Mouse (Mus musculus) spleen, adult 2 months (tissue): ENCODE results near the gene Rpap3.

ENCODE experiments used
- CTCF ChIP-seq: fragments of 200-500 bp; IDR thresholded peaks from 2 replicates; pipeline ENCODE4 v1.5.1; 2011; ENCODE audit warnings: mild to moderate bottlenecking, inconsistent platforms; ENCODE audit not compliant: insufficient read depth, insufficient read length, insufficient replicate concordance; ENCODE audit errors: extremely low read depth
- POLR2A ChIP-seq: fragments of 200-500 bp; IDR thresholded peaks from 2 replicates; pipeline ENCODE4 v1.6.1; 2011; ENCODE audit warnings: low read depth, low read length, inconsistent platforms

DNA sequence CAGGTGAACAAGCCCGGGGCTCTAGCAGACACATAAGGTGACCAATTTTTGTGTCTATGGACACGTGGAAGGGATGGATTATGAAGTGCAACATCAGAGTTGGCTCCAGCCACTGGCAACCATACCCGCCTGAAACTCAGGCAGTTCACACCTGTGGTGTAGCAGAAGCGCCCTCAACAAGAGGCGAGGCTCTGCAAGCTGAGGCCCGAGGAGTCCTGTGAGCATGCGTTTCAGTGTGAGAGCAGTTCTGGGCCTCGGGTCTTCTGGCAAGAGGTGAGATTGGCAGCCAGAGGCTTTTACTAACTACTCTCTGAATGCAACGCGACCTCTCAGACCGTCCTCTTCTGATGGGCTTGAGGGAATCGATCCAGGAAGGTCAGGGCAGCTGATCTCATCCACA is 36.0 kb upstream of the Rpap3 start:
- TF ChIP-seq POLR2A (no peak), CTCF (no peak)
